Mouse (Mus musculus): ENCODE measurements around the gene Pcnx.

The Pcnx gene

DNA sequence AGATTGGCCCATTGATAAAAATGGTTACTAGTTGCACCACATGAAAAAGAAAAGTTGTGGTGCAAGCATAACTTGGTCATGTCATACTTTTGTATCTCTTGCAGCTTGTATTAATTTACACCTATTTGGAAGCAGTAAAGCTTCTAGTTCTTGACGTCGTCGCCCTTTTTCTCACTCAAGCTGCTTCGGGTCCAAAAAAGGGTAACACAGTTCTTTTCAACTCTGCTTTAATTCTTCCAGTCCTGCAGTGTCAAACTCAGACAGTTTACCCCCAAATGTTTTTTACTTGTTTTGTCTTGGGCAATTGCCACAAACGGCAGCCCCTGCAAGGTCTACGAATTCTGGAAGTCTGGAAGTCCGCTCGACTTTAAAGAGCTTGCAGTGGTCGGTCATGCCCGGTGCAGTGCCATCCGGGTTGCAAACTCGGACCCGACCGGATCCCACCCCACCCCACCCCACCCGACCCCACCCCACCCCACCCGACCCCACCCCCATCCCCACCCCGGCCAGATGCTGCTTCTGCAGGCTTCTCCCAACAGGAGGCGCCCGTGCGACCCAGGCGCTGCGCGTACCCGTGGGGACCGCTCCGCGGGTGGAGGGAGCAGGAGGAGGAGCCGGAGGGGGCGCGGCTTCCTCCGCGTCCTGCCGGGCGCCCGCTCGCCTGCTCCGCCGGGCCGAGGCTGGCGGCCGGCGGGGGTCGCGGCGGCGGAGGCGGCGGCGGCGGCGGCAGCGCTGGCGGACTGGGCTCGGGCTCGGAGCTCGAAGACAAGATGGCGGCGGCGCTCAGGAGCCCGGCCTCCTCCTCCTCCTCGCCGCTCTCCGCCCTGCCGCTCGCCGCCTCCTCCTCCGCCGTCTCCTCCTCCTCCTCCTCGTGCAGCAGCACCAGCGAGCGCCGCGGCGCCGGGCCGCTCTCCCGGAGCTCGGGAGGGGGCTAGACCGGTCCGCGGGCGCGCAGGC, at the start of gene Pcnx:
Gene Pcnx (plus strand): TSS at position 673 of the 957 bp plus-strand sequence.
- peak; percentile 92 to 94 for DNase-seq

DNA sequence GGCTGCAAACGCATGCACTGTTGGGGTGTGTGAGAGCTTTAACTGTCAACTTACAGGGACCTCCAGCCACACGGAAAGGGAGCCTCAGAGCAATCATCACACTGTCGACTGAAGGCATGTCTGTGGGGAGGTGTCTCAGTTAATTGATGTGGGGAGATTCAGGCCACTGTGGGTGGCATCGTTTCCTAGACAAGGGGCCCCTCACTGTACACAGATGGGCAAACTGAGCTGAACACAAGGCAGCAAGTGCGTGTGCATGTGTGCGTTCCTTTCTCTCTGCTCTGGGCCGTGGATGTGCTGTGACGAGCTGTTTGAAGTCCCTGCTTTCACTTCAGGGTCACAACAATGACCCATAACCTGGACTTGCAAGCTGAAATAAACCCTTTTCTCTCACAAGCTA, 49.4 kb upstream of the Pcnx start:
- no peak for DNase-seq

DNA sequence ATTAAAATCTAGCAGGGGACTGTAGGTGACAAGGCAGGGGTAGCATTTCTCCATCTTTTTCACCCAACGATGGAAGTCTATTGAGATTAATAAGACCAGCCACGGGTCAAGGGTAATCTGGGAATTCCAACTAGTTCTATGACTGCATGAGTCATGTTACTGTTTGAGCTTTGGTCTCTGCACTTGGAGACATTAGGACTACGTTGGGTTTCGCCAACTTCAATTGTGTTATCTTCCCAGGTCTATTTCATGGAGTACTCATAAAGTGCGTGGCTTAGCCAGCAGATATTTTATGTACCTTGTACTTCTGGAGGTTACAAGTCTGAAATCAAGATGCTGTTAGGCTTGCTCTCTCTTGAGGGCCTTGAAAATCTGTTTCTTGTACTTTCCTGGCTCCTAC, 45.1 kb upstream of the Pcnx start:
- DNase-seq, result no peak

DNA sequence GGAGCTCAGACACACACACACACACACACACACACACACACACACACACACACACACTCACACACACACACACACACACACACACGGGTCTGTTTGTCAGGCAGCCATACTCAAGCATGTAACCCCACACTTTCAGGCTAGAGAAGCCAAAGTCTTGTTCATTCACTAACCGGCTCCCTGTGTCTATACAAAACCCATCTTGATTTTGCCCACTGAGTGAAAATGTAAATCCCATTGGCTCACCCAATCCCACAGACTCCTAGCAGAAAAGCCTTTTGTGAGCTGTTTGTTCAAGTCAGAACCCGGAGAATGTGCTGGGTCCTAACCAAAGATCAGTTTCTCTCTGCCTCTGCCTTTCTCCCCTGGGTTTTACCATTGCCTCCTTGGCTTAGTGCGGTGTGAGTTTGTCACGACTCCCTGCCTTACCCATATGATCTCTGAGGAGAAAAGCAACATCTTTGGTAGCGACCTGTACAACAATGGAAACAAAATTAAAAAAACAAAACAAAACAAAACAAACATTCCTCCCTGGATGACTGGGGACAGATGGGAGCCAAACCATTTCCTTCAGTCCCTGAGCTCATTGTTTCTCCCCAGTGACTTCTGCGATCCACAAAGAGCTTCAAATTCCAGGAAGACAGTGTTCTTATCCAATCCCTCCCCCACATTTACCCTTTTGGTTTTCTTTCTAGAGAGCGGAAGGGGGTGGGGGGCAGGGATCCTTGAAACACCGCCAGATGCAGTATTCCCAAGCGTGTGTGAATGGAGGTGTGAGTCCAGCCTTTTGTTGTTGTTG, 43.3 kb upstream of the Pcnx start:
- DNase-seq, result peak; percentile 50 to 60

DNA sequence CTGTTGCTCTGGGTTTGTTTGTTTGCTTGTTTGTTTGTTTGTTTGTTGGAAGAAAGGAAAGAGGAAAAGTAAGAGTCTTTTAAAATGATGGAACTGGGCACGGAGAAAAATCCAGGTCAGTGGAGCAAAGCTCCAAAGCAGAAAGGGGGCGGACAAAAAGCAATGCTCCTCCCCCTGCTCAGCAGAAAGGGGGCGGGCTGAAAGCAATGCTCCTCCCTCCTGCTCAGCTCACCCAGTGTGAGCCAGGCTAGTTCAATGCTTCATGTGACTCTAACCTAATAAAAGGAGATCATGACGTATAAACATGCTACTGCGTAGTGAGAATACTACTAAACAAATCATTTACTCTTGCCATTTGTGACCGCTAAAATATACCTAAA, 42.7 kb upstream of the Pcnx start:
- DNase-seq, result peak; percentile 47 to 62

DNA sequence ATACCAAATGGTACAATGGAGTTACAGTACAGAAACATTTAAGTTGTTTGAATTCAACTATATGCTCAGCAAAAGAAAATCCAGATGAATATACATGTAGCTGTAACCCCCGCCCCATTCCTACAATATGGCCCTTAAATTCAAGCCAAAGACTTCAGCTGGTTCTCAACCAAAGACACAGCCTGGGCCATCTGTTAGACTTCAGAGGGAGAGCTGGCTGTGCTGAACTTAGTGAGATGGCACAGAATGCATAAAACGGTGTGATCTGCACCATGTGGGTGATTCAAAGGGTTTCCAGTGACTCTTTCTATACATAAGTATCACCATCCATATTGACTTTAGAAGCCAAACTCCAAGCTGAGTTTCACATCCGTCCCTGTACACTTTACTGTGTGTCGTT, 39.1 kb upstream of the Pcnx start:
- no peak for DNase-seq

DNA sequence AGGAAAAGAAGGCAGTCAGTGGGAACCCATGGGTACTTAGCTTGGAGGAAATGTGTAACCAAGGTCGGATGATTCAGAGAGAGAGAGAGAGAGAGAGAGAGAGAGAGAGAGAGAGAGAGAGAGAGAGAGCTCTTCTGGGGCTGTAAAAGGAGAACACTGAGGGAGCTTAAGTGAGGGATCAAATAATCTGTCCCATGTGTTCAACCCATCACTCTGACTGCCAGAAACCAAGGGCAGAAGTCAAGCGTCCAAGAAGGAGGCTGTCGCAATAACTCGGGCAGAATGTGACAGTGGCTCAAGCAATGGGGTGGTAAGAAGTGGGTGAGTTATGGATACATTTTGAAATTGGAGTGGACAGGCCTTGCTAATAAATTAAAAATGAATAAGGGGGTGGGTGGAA, 37.6 kb upstream of the Pcnx start:
- DNase-seq, result no peak

DNA sequence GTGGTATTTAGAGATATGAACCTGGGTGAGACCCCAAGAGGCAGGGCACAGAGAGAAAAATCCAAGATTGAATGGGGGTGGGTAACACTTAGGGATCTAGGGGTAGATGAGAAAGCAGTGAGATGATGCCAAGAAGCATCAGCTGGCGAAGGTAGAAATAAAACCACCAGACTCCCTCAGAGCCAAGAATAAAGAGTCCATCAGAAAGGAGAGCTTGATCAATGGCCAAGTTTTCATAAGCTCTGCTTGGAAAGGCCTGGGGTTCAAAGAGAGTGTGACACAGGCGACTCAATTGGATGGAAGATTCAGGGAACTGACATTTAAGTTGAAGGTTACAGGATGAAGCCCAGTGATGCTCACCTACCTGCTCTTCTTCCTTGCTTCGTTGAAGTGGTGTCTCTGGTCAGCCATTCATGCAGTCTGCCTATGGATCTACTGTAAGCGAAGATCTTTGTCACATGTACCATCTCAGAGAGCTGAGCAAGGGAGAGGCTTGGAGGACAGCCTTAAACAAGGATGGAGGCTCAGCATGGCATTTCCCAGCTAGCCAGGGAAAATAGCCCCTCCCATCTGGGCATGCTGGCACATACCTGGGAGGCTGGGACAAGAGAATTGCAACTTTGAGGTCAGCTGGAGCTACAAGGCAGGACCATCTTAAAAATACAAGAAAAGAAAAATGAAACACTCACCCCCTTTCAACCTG, 36.9 kb upstream of the Pcnx start:
- no peak for DNase-seq

DNA sequence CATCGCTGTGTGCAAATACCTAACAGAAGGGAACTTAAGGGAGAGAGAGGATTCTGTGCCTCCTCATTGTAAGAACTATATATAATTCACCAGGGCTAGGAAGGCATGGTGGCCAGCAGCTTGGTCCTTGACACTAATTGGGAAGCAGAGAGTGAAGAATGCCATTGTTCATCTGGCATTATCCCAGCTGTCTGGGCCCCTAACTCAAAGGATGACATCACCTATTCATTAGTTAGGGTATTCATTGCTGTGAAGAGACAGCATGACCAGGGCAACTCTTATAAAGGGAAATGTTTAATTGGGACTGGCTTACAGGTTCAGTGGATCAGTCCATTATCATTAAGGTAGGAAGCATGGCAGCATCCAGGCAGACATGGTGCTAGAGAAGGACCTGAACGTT, 31.5 kb upstream of the Pcnx start:
- DNase-seq, result no peak

DNA sequence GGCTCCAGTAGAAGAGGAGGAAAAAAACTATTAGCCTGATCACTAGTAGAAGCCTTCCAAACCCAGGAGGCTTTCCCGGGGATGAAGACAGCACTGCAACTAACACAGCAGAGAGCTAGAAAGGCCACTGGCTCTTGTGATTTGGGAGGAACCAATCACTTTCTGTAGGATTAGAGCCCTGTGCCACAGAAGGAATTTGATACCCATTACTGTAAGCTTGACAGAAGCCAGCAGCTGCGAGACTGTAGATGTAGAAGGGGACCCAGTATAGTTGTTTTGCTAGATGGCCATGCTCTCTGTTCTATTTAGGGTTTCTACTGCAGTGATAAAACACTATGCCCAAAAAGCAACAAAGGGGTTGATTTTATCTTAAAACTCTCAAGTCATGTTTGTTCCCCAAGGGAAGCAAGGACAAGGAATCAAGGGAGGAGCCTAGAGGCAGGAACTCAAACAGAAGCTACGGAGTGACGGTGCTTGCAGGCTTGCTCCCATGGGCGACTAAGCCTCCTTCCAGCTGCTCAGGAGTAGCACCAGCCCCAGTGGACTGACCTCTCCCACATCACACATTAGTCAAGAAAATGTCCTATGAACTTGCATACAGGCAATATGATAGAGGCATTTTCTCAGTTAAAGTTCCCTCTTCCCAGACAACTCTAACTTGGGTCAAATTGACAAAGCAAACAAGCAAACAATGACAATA, 27.6 kb upstream of the Pcnx start:
- DNase-seq, result no peak

DNA sequence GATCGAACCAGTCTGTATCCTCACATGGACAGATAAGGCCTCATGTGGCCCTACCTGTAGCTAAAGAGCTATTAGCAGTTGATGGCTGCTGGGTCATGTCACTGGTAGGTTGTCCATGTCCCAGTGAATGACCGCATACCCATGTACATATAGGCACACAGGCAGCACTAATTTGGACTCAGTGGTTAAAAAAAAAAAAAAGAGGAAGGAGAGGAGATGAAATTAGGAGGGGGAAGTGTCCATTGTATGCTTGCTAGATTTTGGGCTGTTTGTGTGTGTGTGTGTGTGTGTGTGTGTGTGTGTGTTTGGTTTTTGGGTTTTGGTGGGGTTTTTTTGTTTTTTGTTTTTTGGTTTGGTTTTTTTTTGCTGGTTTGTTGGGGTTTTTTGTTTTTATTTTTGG, 26.7 kb upstream of the Pcnx start:
- no peak for DNase-seq

DNA sequence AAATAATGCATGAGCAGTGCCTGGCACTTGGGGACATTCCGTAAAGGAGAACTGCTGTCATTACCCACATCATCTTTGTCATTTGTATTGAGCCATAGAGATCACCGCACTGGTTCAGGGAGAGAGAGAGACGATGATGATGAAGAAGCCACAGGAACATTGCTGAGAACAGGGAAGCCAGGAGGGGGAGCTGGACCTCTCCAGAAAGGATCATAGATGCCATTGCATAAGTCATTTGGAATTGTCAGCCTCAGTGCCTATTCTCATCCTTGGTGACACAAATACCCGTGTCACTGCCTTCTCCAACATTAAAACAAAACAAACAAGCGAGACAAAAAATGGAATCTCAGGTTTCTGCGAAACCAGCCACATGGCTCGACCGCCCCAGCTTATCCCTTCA, 23.7 kb upstream of the Pcnx start:
- DNase-seq, result peak in 1 of 2 experiments; percentile 31

DNA sequence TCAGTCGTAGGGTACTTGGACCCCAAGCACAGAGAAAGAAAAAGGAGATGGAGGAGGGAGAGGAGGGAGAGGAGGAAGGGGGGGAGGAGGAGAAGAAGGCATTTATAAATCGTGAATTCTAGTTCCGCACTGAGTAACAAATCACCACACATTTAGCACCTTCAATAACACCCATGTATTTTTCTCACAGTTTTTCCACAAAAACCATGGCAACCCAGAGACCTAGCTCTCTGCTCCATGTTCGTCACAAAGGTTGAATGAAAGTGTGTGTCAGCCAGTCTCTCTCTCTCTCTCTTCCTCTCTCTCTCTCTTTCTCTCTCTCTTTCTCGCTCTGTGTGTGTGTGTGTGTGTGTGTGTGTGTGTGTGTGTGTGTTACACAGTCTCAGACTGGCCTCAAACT, 22.4 kb upstream of the Pcnx start:
- DNase-seq, result no peak

DNA sequence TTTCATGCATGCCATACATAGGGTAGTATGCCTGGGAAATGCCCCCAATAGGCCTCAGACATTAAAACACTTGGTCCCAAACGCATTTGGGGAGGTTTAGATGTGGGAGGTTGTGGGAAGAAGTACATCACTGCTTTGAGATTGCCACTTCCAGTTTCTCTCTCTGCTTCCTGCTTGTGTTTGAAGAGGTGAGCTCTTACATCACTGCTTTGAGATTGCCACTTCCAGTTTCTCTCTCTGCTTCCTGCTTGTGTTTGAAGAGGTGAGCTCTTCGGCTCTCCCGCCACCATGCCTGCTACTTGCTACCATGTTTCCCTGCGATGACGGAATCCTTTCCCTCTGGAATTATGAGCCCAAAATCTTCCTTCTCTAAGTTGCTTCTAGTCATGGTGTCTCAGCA, 20.2 kb upstream of the Pcnx start:
- DNase-seq, result no peak

DNA sequence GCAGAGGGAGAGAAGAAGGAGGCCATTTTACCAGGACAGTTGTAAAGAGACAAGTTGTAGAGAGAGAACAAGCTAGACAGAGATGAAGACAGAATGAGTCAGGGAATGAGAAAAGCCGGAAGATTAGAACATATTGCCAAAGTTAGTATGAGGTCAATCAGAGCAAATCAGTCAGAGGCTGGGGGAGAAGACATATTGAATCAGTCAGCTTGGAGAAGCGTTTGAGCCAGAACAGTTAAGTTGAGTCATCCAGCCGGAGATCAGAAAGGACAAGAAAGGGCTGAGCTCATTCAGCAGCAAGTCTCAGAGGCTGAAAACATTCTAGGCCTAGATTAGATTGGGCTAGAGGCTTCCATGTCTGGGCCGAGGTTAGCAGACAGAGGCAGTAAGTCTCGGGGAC, 18.8 kb upstream of the Pcnx start:
- DNase-seq, result no peak

DNA sequence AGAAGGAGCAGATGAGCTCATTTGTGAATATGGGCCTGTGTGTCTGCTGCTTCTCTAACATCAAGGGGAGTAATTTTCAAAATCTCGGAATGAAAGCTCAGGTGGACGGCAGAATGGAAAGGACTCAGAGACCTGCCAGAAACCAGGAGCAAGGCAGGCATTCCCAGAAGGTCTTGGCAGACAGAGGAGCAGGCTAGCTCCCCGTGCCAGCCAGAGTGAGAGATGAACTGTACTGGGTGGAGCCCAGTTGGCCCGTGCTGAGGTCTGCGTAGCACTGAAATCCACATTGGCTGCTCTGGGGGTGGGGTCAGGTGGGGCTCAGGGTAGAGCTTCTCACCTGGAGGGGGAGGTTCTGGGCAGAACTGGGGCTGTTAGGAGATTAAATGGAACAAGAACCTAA, 16.3 kb upstream of the Pcnx start:
- DNase-seq, result no peak

DNA sequence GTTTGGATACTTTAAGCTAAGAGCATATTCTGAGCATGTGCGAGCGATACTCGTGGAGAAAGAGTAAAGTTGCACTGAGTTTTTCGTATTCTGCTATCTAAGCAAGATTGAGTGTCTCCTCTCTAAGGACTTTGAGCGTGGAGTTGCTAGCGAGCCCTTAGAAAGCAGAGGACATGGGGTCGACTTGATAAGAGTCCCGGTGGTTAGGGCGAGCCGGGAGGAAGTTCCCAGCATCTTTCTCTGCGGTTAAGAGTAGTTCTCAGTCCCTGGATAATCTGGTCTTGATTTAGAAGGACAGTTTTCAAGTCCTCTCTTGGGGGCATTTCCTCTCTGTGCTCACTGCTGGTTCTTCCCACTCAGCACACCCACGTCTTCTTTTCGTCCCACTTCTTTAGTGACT, 15.3 kb upstream of the Pcnx start:
- DNase-seq, result no peak

DNA sequence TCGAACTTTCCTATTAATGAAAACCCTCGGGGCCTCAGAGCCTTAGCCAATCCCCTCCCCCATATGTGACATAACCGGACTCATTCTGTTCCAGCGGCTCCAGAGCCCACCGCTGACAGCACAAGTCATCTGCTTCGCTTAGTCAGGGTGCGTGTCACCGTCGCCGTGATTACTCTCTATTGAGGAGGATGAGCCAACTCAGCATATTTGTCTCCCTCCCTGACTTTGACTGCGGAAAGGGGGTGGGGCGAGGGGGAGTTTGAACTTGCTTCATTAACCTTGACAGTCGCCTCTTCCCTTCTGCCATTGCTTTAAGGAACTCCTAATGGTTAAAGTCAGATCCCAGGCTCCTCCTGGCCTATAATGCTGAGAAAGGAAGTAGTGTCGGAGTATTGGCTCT, 14.8 kb upstream of the Pcnx start:
- peak; percentile 58 to 68 for DNase-seq

DNA sequence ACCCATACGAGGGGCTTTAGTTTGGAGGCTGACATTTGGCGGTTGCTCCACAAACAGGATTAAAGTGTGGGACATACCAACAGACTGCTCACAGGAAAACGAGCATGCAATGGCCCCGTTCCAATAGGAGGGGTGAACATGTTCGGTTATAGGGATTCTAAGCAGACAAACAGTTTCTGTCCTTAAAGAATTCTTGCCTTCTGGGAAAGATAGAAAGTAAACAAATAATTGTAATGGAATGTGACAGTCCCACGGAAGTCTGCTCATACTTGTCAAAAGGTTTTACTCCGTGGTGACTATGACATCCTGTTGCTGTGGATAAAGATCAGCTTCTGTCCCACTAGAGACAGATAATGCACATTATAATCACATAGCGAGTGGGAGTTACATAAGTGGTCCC, 10.2 kb upstream of the Pcnx start:
- peak in 1 of 2 experiments; percentile 44 for DNase-seq

DNA sequence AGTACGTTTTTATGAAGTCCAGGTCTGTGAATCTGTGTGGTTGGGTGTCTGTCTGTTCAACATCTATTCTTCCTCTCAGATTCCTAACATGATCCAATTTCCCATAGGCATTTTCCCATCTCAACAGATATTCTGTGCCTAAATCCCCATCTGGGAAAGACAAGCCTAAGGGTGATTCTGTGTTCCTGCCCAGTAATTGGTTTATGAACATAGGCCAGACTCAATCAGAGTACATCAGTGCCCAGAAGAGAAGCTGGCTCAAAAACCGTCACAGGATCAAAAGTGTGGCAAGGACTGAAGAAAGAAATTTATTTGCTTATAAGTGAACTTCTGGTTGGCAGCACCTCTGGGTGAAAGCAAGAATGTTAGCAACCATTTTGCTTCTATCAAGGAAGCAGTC, 7.3 kb upstream of the Pcnx start:
- no peak for DNase-seq

DNA sequence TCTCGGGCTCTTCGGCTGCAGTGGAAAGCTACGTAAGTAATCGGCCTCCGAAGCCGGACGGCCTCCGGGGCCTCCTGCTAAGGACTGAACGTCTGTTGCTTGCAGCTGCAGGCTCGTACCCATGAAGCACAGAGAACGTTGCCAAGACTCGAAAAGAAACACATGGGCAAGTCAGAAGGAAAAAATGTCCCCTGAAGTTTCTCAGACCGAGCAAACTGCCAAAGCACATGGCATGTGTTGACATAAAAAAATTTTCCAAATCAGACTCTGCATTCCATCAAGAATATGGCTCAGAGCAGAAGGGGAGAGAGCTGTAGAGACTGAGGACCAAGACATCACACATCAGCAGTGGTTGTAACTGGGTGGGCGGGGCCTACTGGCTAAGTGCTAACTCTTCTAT, 6.8 kb upstream of the Pcnx start:
- DNase-seq, result peak in 1 of 2 experiments; percentile 38

DNA sequence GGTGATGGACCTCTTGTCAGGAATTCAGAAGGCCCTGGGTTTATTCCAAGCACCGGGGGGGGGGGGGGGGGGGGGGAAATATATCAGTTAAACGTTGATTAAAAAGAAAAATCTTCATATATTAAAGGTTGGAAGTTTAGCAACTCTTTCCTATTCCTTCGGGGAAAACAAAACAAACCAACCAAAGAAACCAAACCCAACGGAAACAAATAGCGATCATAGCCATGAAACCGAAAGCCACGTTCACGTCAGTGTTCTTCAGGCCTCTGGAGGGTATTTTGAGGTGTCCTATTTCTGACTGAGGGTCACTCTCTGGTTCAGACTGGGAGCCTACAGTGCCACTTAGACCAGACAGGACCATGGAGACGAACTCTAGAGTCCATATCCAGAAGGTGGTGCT, 6.3 kb upstream of the Pcnx start:
- no peak for DNase-seq

DNA sequence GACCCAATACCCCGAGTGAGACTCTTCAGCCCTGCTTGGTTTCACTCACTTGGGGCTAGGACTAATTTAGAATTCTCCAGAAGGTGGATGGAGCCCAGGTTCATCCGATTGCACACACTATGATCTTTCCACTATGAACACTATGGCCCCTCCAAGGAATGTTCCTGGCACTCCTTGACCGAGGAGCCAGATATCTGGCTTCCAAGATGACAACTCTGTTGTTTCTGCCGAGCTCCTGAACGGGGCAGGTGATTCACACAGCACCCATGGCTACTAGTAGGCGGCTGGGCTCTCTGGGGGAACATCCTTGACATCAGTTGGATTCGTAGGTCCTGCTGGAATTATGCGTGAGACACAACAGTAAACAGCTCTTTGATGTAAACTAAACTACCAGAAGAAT, 4.8 kb upstream of the Pcnx start:
- DNase-seq, result no peak
